In the genomic region with DNA sequence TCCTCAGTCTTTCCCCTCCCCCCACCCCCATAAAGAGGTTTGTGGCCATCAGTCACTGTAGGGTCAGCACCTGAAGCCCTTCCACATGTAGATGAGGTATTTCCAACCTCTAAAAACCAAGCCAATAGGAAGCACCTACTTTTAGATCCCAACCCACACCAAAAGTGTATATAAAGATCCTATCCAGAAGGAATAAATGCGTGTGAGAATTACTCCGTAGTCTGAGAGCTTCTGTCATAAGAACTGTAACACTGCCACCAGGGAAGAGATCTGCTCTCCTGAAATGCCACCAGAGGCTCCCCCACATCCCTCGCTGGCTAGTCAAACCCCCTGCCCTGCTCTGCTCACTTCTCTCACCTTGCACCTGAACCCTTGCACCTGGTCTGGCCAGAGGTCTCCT, we compare ENCODE assay signal across 16 mouse cellular contexts.
DNase-seq lines count a peak whose midpoint lies in the region; ATAC-seq lines count a peak whose summit lies in the region.
"Had no signal": no experiment of that assay in that cellular context is flagged by ENCODE, and none has a peak within 500 bp of the region (broad histone marks: within the 10 kb centered on the region; RNA-seq: fewer than 3 reads in every experiment).

No protein-coding gene starts in this region.

- DNase-seq in frontal cortex, postnatal 36 days (ENCODE audit: low spot score in 2 of 2): no peak
- DNase-seq: adrenal gland, adult 2 months; adrenal gland, adult 8-10 months; adrenal gland, postnatal 10 days; adrenal gland, postnatal 14 days; adrenal gland, postnatal 25 days; adrenal gland, postnatal 36 days; B cell, adult 2 months; cerebellum, adult 11 months; cerebellum, adult 11-12 months; cerebellum, adult 18-20 months; cerebellum, adult 2 months had no signal

- ATAC-seq in frontal cortex, adult (ENCODE audit: low TSS enrichment): peak; percentile 91
- ATAC-seq: activated CD4-positive, CD25-positive, alpha-beta regulatory T cell, adult 4 months; CD4-positive, CD25-positive, alpha-beta regulatory T cell, adult 4 months; Patski had no signal
